Mouse (Mus musculus) cortical plate, adult 2 months (tissue): Measurements from ENCODE around the gene Sulf2. TPM values are rescaled to one million over a fixed set of nuclear protein-coding genes. Genes with fewer than 3 reads are reported as not detected.

ENCODE experiments used
- H3K27ac ChIP-seq: fragments of 200-500 bp; 2 replicates; pipeline ENCODE4 v1.5.1; 2012; ENCODE audit warnings: low read length, control low read depth, inconsistent platforms; ENCODE audit not compliant: insufficient read depth
- H3K4me1 ChIP-seq: fragments of 200-500 bp; 2 replicates; pipeline ENCODE4 v1.6.1; 2011; ENCODE audit warnings: low read length; ENCODE audit not compliant: control insufficient read depth, insufficient read depth
- H3K4me3 ChIP-seq: fragments of 200-500 bp; 2 replicates; pipeline ENCODE4 v1.5.1; 2011; ENCODE audit warnings: mild to moderate bottlenecking, low read length, control low read depth; ENCODE audit not compliant: insufficient read depth
- CTCF ChIP-seq: fragments of 200-500 bp; IDR thresholded peaks from 2 replicates; pipeline ENCODE4 v1.5.1; 2011; ENCODE audit warnings: mild to moderate bottlenecking, control low read depth, low read length; ENCODE audit not compliant: insufficient read depth; ENCODE audit errors: extremely low read depth
- POLR2A ChIP-seq: fragments of 200-500 bp; IDR thresholded peaks from 2 replicates; pipeline ENCODE4 v1.6.1; 2011; ENCODE audit warnings: mild to moderate bottlenecking, low read length, control low read depth; ENCODE audit not compliant: insufficient read depth; ENCODE audit errors: extremely low read depth
- polyA plus RNA-seq: library from polyadenylated mRNA; depleted of rRNA; stranded (reverse); fragments of >200 nt; gene quantifications from 2 replicates; pipeline ENCODE4 v1.2.3, GENCODE M21; 2012

The Sulf2 gene
- polyA plus RNA-seq, 1 experiment: 69.5 TPM

DNA sequence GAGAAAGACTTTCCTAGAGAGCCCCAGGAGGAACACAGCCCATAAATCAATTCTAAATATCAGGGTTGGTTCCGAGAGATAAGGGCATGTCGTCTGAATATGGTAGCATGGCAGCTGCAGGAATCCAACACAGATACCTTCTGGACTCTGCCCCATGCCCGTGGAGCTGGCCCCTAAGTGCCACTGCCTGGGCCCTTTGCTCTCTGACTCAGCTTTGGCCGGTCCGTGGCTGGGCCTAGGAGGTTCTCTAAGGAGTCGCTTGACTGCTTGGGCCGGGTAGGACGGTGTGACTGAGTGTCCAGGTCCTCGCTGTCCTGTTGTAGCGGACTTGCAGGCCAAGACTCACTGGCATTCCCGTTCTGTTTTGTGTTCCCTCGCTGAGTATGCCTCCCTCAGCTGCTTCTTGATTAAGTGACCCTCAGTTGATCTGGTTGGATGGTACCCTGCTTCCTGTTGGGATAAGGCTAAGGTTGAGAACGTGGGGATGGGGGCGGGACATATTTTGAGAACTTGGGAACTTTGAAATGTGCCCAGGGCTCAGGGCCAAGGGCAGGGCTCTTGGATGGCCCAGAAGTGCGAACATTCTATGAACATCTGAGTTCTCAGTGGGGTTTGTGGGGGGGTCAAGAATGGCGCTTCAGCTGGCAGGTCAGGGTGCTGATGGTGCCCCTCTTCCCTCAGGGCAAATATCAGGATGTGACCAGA, 30.9 kb upstream of the Sulf2 start:
- TF ChIP-seq POLR2A (no peak), CTCF (no peak)
- Histone ChIP-seq H3K4me1 (no peaks in the 10 kb centered on the region), H3K4me3 (no peak overlapping the region), H3K27ac (no peak overlapping the region)

GRCm38 (mm10) chr2:166185768-166186167, 30.3 kb upstream of the Sulf2 start:
- H3K27ac ChIP-seq: no peak overlapping the region
- TF ChIP-seq CTCF: no peak
- no peak for TF ChIP-seq POLR2A
- H3K4me3 ChIP-seq: no peak overlapping the region

DNA sequence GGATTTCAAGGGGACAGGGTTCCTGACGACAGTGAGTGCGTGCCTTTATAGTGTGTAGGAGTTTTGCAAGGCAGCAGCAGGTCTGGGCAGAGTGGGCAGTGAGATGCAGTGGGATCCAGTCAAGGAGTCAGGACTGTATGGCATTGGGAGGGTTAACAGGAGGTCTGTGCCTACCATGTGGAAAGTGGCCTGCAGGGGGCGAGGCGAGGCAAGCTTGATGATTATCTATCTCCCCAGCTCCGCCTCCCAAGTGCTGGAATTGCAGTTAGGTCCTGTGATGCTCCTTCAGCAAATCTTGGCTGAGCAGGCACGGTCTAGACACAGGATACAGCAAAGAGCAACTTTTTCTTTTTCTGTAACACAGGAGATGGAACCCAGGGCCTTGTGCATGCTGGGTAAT, 29.0 kb upstream of the Sulf2 start:
- TF ChIP-seq CTCF: no peak
- no peak for TF ChIP-seq POLR2A
- H3K4me3 ChIP-seq: no peak overlapping the region
- no peaks in the 10 kb centered on the region for H3K4me1 ChIP-seq
- no peak overlapping the region for H3K27ac ChIP-seq

More at GRCm38 (mm10) chr2:166185768-166186167, 30.3 kb upstream of the Sulf2 start:
- H3K4me1 ChIP-seq: no peaks in the 10 kb centered on the region

- TF ChIP-seq POLR2A: no peak
- TF ChIP-seq CTCF: no peak
- Histone ChIP-seq H3K4me3 (no peak overlapping the region), H3K27ac (no peak overlapping the region)
These were observed 26.7 kb upstream of the Sulf2 start for GRCm38 (mm10) chr2:166182009-166182685.

GRCm38 (mm10) chr2:166180744-166181508, 25.5 kb upstream of the Sulf2 start:
- H3K27ac ChIP-seq: peak overlapping the region; percentile 72; the same call in 1 of the 2 replicates
- peaks cover under 1% of the 10 kb centered on the region for H3K4me1 ChIP-seq
- H3K4me3 ChIP-seq: no peak overlapping the region
- TF ChIP-seq CTCF (no peak), POLR2A (no peak)

More at GRCm38 (mm10) chr2:166182009-166182685, 26.7 kb upstream of the Sulf2 start:
- H3K4me1 ChIP-seq: no peaks in the 10 kb centered on the region

GRCm38 (mm10) chr2:166180136-166180649, 24.7 kb upstream of the Sulf2 start:
- TF ChIP-seq POLR2A: no peak
- no peak for TF ChIP-seq CTCF
- Histone ChIP-seq H3K4me1 (peaks cover 7% of the 10 kb centered on the region), H3K27ac (peak overlapping the region; percentile 72; the same call in 1 of the 2 replicates), H3K4me3 (no peak overlapping the region)

DNA sequence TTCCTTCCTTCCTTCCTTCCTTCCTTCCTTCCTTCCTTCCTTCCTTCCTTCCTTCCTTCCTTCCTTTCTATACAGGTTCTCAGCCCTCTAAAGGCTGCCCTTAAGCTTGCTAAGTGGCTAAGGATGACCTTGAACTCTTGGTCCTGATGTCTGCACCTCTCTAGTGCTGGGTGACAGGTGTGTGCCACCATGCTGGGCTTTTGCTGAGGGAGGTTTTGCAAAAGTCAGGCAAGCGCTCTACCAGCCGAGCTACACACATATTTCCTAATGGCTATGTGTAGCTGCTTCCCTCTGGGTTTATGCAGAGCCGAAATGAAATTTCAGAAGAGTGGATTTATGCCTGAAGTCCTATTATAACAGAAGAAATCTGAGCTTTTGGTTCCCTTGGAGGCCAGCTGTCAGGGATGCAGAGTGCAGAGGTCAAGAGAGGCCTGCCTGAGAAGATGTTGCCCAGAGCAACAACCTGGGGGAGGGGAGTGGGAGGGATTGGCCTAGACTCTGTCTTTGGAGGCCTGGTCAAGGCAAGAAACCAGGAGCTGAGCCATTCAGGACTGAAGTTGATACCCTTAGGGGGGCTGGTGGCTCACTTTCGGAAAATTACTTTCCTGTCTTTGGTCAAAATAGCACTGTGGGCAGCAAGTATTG, 24.1 kb upstream of the Sulf2 start:
- Histone ChIP-seq H3K4me1 (peaks cover 7% of the 10 kb centered on the region), H3K27ac (peak overlapping the region; percentile 72; the same call in 1 of the 2 replicates)

DNA sequence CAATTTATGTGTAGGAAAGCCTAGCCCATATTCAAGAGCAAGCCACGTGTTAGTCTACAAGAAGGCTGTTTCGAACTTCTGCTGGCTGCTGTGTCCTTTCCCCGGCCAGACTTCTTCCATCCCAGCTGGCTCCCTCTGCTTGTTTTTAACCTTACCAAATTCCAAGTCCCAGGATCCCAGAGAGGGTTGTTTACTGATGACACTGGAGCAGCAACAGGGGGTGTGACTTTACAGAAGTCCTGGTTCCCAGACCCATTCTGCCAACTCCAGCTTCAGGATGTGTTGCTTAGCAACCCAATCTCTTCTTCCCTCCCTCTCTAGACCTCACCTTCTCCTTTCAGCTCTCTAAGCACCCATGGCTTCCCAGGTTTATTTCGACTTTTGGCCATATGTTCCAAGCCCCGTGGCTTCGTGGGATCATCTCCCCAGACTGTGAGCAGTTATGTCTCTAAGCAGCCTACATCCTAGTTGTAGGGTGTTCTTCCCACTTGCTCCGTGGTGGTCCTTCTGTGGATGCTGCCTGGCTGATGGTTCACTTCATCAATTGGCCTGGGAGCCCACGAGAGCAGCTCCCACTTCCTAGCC, 20.2 kb upstream of the Sulf2 start:
- Histone ChIP-seq H3K4me1 (peaks cover 7% of the 10 kb centered on the region), H3K27ac (no peak overlapping the region), H3K4me3 (no peak overlapping the region)
- TF ChIP-seq CTCF: no peak
- no peak for TF ChIP-seq POLR2A

More for the DNA sequence above, 24.1 kb upstream of the Sulf2 start:
- TF ChIP-seq CTCF: no peak
- no peak for TF ChIP-seq POLR2A
- H3K4me3 ChIP-seq: no peak overlapping the region

DNA sequence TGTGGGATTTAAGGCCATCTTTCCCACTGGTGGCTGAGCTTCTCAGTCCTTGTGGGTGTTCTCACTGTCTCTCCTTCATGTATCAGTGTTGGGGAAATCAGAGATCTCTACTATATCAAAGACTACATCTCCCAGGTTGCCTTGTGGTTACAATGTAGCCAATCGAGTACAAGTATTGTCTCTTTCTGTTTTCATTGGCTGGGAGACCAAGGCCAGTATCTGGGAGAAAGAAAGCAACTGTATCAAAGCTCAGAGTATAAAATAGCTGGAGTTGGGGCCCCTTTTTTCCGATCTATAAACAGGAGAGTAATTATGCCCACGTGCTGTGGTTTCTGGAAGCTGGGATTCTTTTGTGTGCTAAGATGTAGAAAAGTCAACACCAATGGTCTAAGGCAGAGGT, 19.7 kb upstream of the Sulf2 start:
- TF ChIP-seq CTCF: no peak
- no peak for TF ChIP-seq POLR2A
- Histone ChIP-seq H3K4me3 (no peak overlapping the region), H3K27ac (no peak overlapping the region), H3K4me1 (peaks cover 7% of the 10 kb centered on the region)
